Mouse (Mus musculus) CH12.LX (cell line): Measurements from ENCODE around the gene Nrf1. TPM values are rescaled to one million over a fixed set of nuclear protein-coding genes. Genes with fewer than 3 reads are reported as not detected.

Source experiments
- DNase-seq: peaks from one replicate; pipeline ENCODE4 v3.0.0-alpha.2; 2013; ENCODE audit errors: extremely low read depth
- H3K27ac ChIP-seq: 2 replicates; pipeline ENCODE4 v1.5.1; 2012; ENCODE audit warnings: low read depth, mild to moderate bottlenecking, control low read depth, moderate library complexity; ENCODE audit not compliant: insufficient read depth
- H3K27me3 ChIP-seq: replicated peaks from 2 replicates; pipeline ENCODE3; 2012; ENCODE audit warnings: inconsistent platforms
- H3K36me3 ChIP-seq, 2 experiments: replicated peaks in 1 of 2; 2 replicates each; pipeline versions ENCODE3 to v1.6.1; 2012; ENCODE audit warnings: inconsistent platforms in 1 of 2, low read length in 1 of 2, mild to moderate bottlenecking in 1 of 2, mixed read lengths in 1 of 2, moderate library complexity in 1 of 2; ENCODE audit not compliant: control insufficient read depth in 1 of 2, insufficient read depth in 1 of 2
- H3K4me1 ChIP-seq, 2 experiments: 2 replicates each; pipeline ENCODE4 v1.6.1; 2012; ENCODE audit warnings: inconsistent platforms in 1 of 2, moderate library complexity in 1 of 2; ENCODE audit not compliant: insufficient read depth in 2 of 2, control insufficient read depth in 1 of 2
- H3K4me2 ChIP-seq: 2 replicates; pipeline ENCODE4 v1.6.1; 2012; ENCODE audit warnings: low read depth, mild to moderate bottlenecking, control low read depth; ENCODE audit not compliant: poor library complexity, insufficient read depth, severe bottlenecking
- H3K4me3 ChIP-seq, 3 experiments: fragments of 150-350 bp in 1 of 3; sonication (generic) in 1 of 3; replicated peaks in 1 of 3; 2 replicates each; pipeline versions ENCODE3 to v1.5.1; 2011 to 2012; ENCODE audit warnings: low read depth in 2 of 3, low read length in 2 of 3, mild to moderate bottlenecking in 2 of 3, moderate library complexity in 2 of 3, control low read depth in 1 of 3, improper control_type of control experiment in 1 of 3, inconsistent platforms in 1 of 3, mixed read lengths in 1 of 3; ENCODE audit not compliant: poor library complexity in 1 of 3
- H3K79me2 ChIP-seq: replicated peaks from 2 replicates; pipeline ENCODE4 v1.6.1; 2012; ENCODE audit warnings: mild to moderate bottlenecking, moderate library complexity; ENCODE audit not compliant: control insufficient read depth, poor library complexity, insufficient read depth, severe bottlenecking; ENCODE audit errors: extremely low read depth
- H3K9ac ChIP-seq: 2 replicates; pipeline ENCODE4 v1.6.1; 2012; ENCODE audit warnings: low read depth, mild to moderate bottlenecking, control low read depth, moderate library complexity; ENCODE audit not compliant: insufficient read depth
- H3K9me3 ChIP-seq: replicated peaks from 2 replicates; pipeline ENCODE3; 2012; ENCODE audit warnings: low read length, inconsistent platforms, mixed read lengths
- BHLHE40 ChIP-seq: IDR thresholded peaks from 2 replicates; pipeline ENCODE4 v1.6.1; 2011; ENCODE audit warnings: mild to moderate bottlenecking, low read depth, low read length, improper control_type of control experiment
- CHD1 ChIP-seq: IDR thresholded peaks from 2 replicates; pipeline ENCODE4 v1.6.1; 2012; ENCODE audit warnings: low read depth, low read length, improper control_type of control experiment, inconsistent platforms
- CHD2 ChIP-seq: IDR thresholded peaks from 2 replicates; pipeline ENCODE4 v1.6.1; 2011; ENCODE audit warnings: low read length, improper control_type of control experiment
- CTCF ChIP-seq, 2 experiments: IDR thresholded peaks in 1 of 2; conservative IDR thresholded peaks in 1 of 2; 2 replicates each; pipeline ENCODE4 v1.5.1; 2011 to 2012; ENCODE audit warnings: low read depth in 2 of 2, low read length in 2 of 2, improper control_type of control experiment in 1 of 2, inconsistent platforms in 1 of 2, mild to moderate bottlenecking in 1 of 2, moderate library complexity in 1 of 2
- ELF1 ChIP-seq: IDR thresholded peaks from 2 replicates; pipeline ENCODE4 v1.6.1; 2014; ENCODE audit warnings: low read depth, mild to moderate bottlenecking, inconsistent platforms, low read length, improper control_type of control experiment
- EP300 ChIP-seq: IDR thresholded peaks from 2 replicates; pipeline ENCODE4 v1.6.1; 2011; ENCODE audit warnings: low read length, improper control_type of control experiment
- ETS1 ChIP-seq: conservative IDR thresholded peaks from 2 replicates; pipeline ENCODE4 v1.6.1; 2012; ENCODE audit warnings: low read depth, mild to moderate bottlenecking, inconsistent platforms, low read length, improper control_type of control experiment, moderate library complexity
- GABPA ChIP-seq: IDR thresholded peaks from 2 replicates; pipeline ENCODE4 v1.6.1; 2012; ENCODE audit warnings: low read depth, low read length, improper control_type of control experiment, inconsistent platforms; ENCODE audit not compliant: insufficient replicate concordance
- HCFC1 ChIP-seq: IDR thresholded peaks from 2 replicates; pipeline ENCODE4 v1.6.1; 2012; ENCODE audit warnings: low read depth, mild to moderate bottlenecking, inconsistent platforms, low read length, improper control_type of control experiment
- MAFK ChIP-seq: IDR thresholded peaks from 2 replicates; pipeline ENCODE4 v1.6.1; 2011; ENCODE audit warnings: low read length, improper control_type of control experiment; ENCODE audit not compliant: insufficient replicate concordance
- MAZ ChIP-seq: IDR thresholded peaks from 2 replicates; pipeline ENCODE4 v1.6.1; 2012; ENCODE audit warnings: low read depth, mild to moderate bottlenecking, inconsistent platforms, low read length, improper control_type of control experiment, moderate library complexity
- MEF2A ChIP-seq: IDR thresholded peaks from 2 replicates; pipeline ENCODE4 v1.6.1; 2014; ENCODE audit warnings: low read depth, mild to moderate bottlenecking, inconsistent platforms, low read length, improper control_type of control experiment, borderline replicate concordance
- MXI1 ChIP-seq: IDR thresholded peaks from 2 replicates; pipeline ENCODE4 v1.6.1; 2011; ENCODE audit warnings: mild to moderate bottlenecking, low read depth, low read length, improper control_type of control experiment
- NELFE ChIP-seq: IDR thresholded peaks from 2 replicates; pipeline ENCODE4 v1.6.1; 2011; ENCODE audit warnings: low read depth, low read length, improper control_type of control experiment
- PAX5 ChIP-seq: IDR thresholded peaks from 2 replicates; pipeline ENCODE4 v1.6.1; 2012; ENCODE audit warnings: low read length, inconsistent platforms, mixed read lengths
- POLR2AphosphoS2 ChIP-seq: IDR thresholded peaks from 2 replicates; pipeline ENCODE4 v1.6.1; 2011; ENCODE audit warnings: low read depth, low read length, improper control_type of control experiment
- RAD21 ChIP-seq: IDR thresholded peaks from 2 replicates; pipeline ENCODE4 v1.6.1; 2011; ENCODE audit warnings: low read depth, mild to moderate bottlenecking, low read length, improper control_type of control experiment, moderate library complexity
- RCOR1 ChIP-seq: conservative IDR thresholded peaks from 2 replicates; pipeline ENCODE4 v1.6.1; 2012; ENCODE audit warnings: low read depth, mild to moderate bottlenecking, inconsistent platforms, low read length, improper control_type of control experiment
- TCF12 ChIP-seq: IDR thresholded peaks from 2 replicates; pipeline ENCODE4 v1.6.1; 2014; ENCODE audit warnings: low read depth, mild to moderate bottlenecking, inconsistent platforms, low read length, improper control_type of control experiment
- UBTF ChIP-seq: IDR thresholded peaks from 2 replicates; pipeline ENCODE4 v1.6.1; 2012; ENCODE audit warnings: low read depth, mild to moderate bottlenecking, inconsistent platforms, low read length, improper control_type of control experiment, moderate library complexity
- USF2 ChIP-seq: conservative IDR thresholded peaks from 2 replicates; pipeline ENCODE4 v1.6.1; 2011; ENCODE audit warnings: low read depth, low read length, improper control_type of control experiment
- ZC3H11A ChIP-seq: IDR thresholded peaks from 2 replicates; pipeline ENCODE4 v1.6.1; 2012; ENCODE audit warnings: low read depth, mild to moderate bottlenecking, inconsistent platforms, low read length, improper control_type of control experiment
- ZKSCAN1 ChIP-seq: IDR thresholded peaks from 2 replicates; pipeline ENCODE4 v1.6.1; 2012; ENCODE audit warnings: low read depth, inconsistent platforms, low read length, improper control_type of control experiment, borderline replicate concordance
- ZMIZ1 ChIP-seq: IDR thresholded peaks from 2 replicates; pipeline ENCODE4 v1.6.1; 2012; ENCODE audit warnings: low read depth, mild to moderate bottlenecking, inconsistent platforms, low read length, improper control_type of control experiment
- dilution Hi-C: fragments of 300-500 bp; cut with MboI; formaldehyde crosslinking; loops from 2 replicates; pipeline ENCODE4 v1.14.3; 2020; ENCODE audit warnings: low sequenced_read_pairs; ENCODE audit not compliant: extremely low pct_unique_long_range_greater_than_20kb, extremely low pct_ligation_motif_present
- in situ Hi-C: fragments of 300-500 bp; cut with MboI; formaldehyde crosslinking; loops from 3 replicates; pipeline ENCODE4 v1.14.3; 2019; ENCODE audit warnings: low sequenced_read_pairs, low pct_ligation_motif_present, low pct_unique_long_range_greater_than_20kb, mixed read lengths
- polyA plus RNA-seq: library from polyadenylated mRNA; unstranded; fragments of >175 nt; gene quantifications from 2 replicates; pipeline ENCODE4 v1.2.1, GENCODE M21; 2012; ENCODE audit warnings: low read depth; ENCODE audit not compliant: insufficient read length
- total RNA-seq, 2 experiments: library from RNA; depleted of rRNA; stranded (reverse); fragments of 300-350 nt in 1 of 2; fragments of >200 nt in 1 of 2; gene quantifications; 2 replicates each; pipeline ENCODE4 v1.2.3; 2012 to 2014

Nrf1 gene
- total and polyA plus RNA-seq, 3 experiments, result 43.6 to 74.6 (median 51.3) TPM

GRCm38 (mm10) chr6:30147753-30148152 is 100.0 kb downstream of the Nrf1 start:
- Histone ChIP-seq H3K4me2 (no peak overlapping the region), H3K4me3 (no peak overlapping the region), H3K4me1 (peaks cover 0 to 4% of the 10 kb centered on the region in 2 experiments; a peak in 2 of 4 replicates), H3K79me2 (no peaks in the 10 kb centered on the region), H3K27ac (no peak overlapping the region), H3K9ac (no peak overlapping the region), H3K36me3 (peaks cover 9 to 58% of the 10 kb centered on the region in 2 experiments), H3K27me3 (no peaks in the 10 kb centered on the region), H3K9me3 (no peaks in the 10 kb centered on the region)
- in situ Hi-C loops (no loop called here), dilution Hi-C loops (no loop called here)
- DNase-seq, result no peak
- TF ChIP-seq BHLHE40 (no peak), GABPA (no peak), NELFE (no peak), CHD2 (no peak)

GRCm38 (mm10) chr6:30150471-30150870 is 102.7 kb downstream of the Nrf1 start:
- in situ Hi-C loops (no loop called here), dilution Hi-C loops (no loop called here)
- Histone ChIP-seq H3K4me1 (peaks cover 0 to 4% of the 10 kb centered on the region in 2 experiments; a peak in 2 of 4 replicates), H3K9ac (no peak overlapping the region), H3K4me2 (no peak overlapping the region), H3K79me2 (no peaks in the 10 kb centered on the region), H3K4me3 (no peak overlapping the region), H3K27me3 (no peaks in the 10 kb centered on the region), H3K9me3 (no peaks in the 10 kb centered on the region), H3K27ac (no peak overlapping the region), H3K36me3 (peaks cover 5 to 47% of the 10 kb centered on the region in 2 experiments)
- no peak for TF ChIP-seq GABPA
- no peak for TF ChIP-seq RAD21
- TF ChIP-seq HCFC1, result no peak
- TF ChIP-seq MXI1, result no peak
- TF ChIP-seq ELF1, result no peak
- no peak for TF ChIP-seq MAFK
- no peak for DNase-seq

GRCm38 (mm10) chr6:30152163-30152562 is 104.4 kb downstream of the Nrf1 start:
- dilution Hi-C loops, result no loop called here
- Histone ChIP-seq H3K79me2 (no peaks in the 10 kb centered on the region), H3K9ac (no peak overlapping the region), H3K4me3 (no peak overlapping the region), H3K4me2 (no peak overlapping the region), H3K4me1 (peaks cover 4 to 5% of the 10 kb centered on the region in 2 experiments; a peak in 3 of 4 replicates), H3K36me3 (peaks cover 5 to 41% of the 10 kb centered on the region in 2 experiments), H3K9me3 (no peaks in the 10 kb centered on the region), H3K27ac (no peak overlapping the region), H3K27me3 (no peaks in the 10 kb centered on the region)
- DNase-seq, result no peak
- TF ChIP-seq NELFE (no peak), ZC3H11A (no peak), CHD1 (no peak), CTCF (conservative IDR thresholded peaks at IDR 0.05 in 1 of 2, IDR thresholded peaks at IDR 0.05 in 1 of 2; ENCODE audit: low read depth in 2 of 2, low read length in 2 of 2) (no peak), ZMIZ1 (no peak), POLR2AphosphoS2 (no peak), ETS1 (no peak), TCF12 (no peak), MAZ (no peak), MEF2A (no peak), PAX5 (no peak), BHLHE40 (no peak), UBTF (no peak), EP300 (no peak), USF2 (no peak), MAFK (no peak), RCOR1 (no peak), ZKSCAN1 (no peak), RAD21 (no peak)
- in situ Hi-C loops, result no loop called here
